In genomic region chr4:135652966-135653607, GRCm38 (mm10) we compare ENCODE assay signal across 9 mouse cellular contexts. TPM values are rescaled to one million over a fixed set of nuclear protein-coding genes. Genes with fewer than 3 reads are reported as not detected.
DNase-seq lines count a peak whose midpoint lies in the region; ATAC-seq lines count a peak whose summit lies in the region.
"Had no signal": no experiment of that assay in that cellular context is flagged by ENCODE, and none has a peak within 500 bp of the region (broad histone marks: within the 10 kb centered on the region; RNA-seq: fewer than 3 reads in every experiment).

No protein-coding gene starts in this region.

- H3K9me3 ChIP-seq in heart, embryonic 13.5 days: no peaks in the 10 kb centered on the region

- peak overlapping the region; percentile 93 for H3K27ac ChIP-seq in heart, embryonic 13.5 days (replicated peaks)

- ATAC-seq in heart, embryonic 13.5 days (ENCODE audit: extremely low read depth, insufficient number of reproducible peaks, low FRiP score, low TSS enrichment): peak; percentile 71; the same call in 1 of the 2 replicates

- no peak overlapping the region for H3K4me3 ChIP-seq in heart, embryonic 13.5 days

- 25% methylated on average over 11 of the region's 11 CpGs for WGBS in heart, embryonic 13.5 days

- peak overlapping the region; percentile 49 for H3K4me2 ChIP-seq in heart, embryonic 13.5 days

- H3K4me1 ChIP-seq in heart, embryonic 13.5 days: peaks cover 64% of the 10 kb centered on the region

- H3K27me3 ChIP-seq in heart, embryonic 13.5 days (replicated peaks): peaks cover 13% of the 10 kb centered on the region; the same call in 1 of the 2 replicates

- H3K9ac ChIP-seq in heart, embryonic 13.5 days: peak overlapping the region; percentile 56; the same call in 1 of the 2 replicates

- peak; percentile 41 for DNase-seq in adrenal gland, adult 2 months
- DNase-seq in adrenal gland, adult 8-10 months: no peak
- DNase-seq in lung, postnatal 10 days: peak; percentile 31
- no peak for DNase-seq in lung, adult 18-20 months
- peak; percentile 16 for DNase-seq in lung, postnatal 14 days
- no peak for DNase-seq in natural killer cell, adult 2 months (ENCODE audit: low spot score in 2 of 2)
- DNase-seq in MN1 (ENCODE audit: low spot score): no peak
- DNase-seq: thymus, postnatal 4 days had no signal

- no peaks in the 10 kb centered on the region for H3K36me3 ChIP-seq in heart, embryonic 13.5 days

RNA-seq across cellular contexts. Expression of gene Ifnlr1, which starts 33.0 kb away (rescaled TPM):
- under 1 TPM in 1 of 2 experiments, not detected in 1; 0.45 TPM for total RNA-seq in adrenal gland, adult 2 months (2021)
- polyA plus RNA-seq in adrenal gland, adult 2 months (2012; rRNA removed): 0.04 and 0.08 TPM in 2 replicates
- total RNA-seq in adrenal gland, adult 8-10 months (2022): under 1 TPM in 3 of 4 experiments, not detected in 1; 0.17 to 0.22 (median 0.18) TPM
- 0.36 and 0.68 TPM in 2 replicates for polyA plus RNA-seq in heart, embryonic 13.5 days (2015; fragmentation: Nextera tagmentation; extraction: Ambion mirVana)

Comparison
In these comparisons a context has a peak if more than half of its experiments do, and no peak if none do; other contexts are left out.
1. DNase-seq: peak in adrenal gland, adult 2 months (single experiment), lung, postnatal 10 days (single experiment) and lung, postnatal 14 days (single experiment); none in adrenal gland, adult 8-10 months (single experiment), lung, adult 18-20 months (0 of 2), natural killer cell, adult 2 months (0 of 2) and MN1 (single experiment).